Mouse (Mus musculus) adrenal gland, postnatal 14 days (tissue): ENCODE results near the gene Cenpe. TPM values are rescaled to one million over a fixed set of nuclear protein-coding genes. Genes with fewer than 3 reads are reported as not detected.
"Not testable (repeated sequence)": the region's sequence is repeated elsewhere in the genome, so short reads cannot be mapped to it uniquely, and the experiment has no call there.

Source experiments
- DNase-seq: peaks from one replicate; pipeline ENCODE4 v3.0.0; 2021; ENCODE audit warnings: mixed read lengths
- long read RNA-seq, 2 experiments: library from polyadenylated mRNA; stranded (forward); transcript quantifications; one replicate each; pipeline ENCODE4 v2.0.0; 2021
- total RNA-seq: library from RNA; stranded (reverse); gene quantifications from 2 replicates; pipeline ENCODE4 v1.2.3, GENCODE M21; 2021

The Cenpe gene
- 6.3 and 8.7 TPM in 2 replicates for total RNA-seq
- long read RNA-seq, experiment 1 = 0 reads
- long read RNA-seq, experiment 2 = 0 reads

- DNase-seq = peak; percentile 96
Observed at GRCm38 (mm10) chr3:135211805-135212657, at the start of gene Cenpe. Gene Cenpe (plus strand): TSS chr3:135212537.

- DNase-seq = no peak
Observed at GRCm38 (mm10) chr3:135171898-135172446, 40.4 kb upstream of the Cenpe start.

- no peak for DNase-seq
Observed at GRCm38 (mm10) chr3:135191861-135192260, 20.5 kb upstream of the Cenpe start.

- not testable (repeated sequence) for DNase-seq
Observed at GRCm38 (mm10) chr3:135198051-135198450, 14.3 kb upstream of the Cenpe start.

GRCm38 (mm10) chr3:135200409-135201303, 11.7 kb upstream of the Cenpe start:
- no peak for DNase-seq

- peak; percentile 65 for DNase-seq
Observed at GRCm38 (mm10) chr3:135206621-135207020, 5.7 kb upstream of the Cenpe start.

DNA sequence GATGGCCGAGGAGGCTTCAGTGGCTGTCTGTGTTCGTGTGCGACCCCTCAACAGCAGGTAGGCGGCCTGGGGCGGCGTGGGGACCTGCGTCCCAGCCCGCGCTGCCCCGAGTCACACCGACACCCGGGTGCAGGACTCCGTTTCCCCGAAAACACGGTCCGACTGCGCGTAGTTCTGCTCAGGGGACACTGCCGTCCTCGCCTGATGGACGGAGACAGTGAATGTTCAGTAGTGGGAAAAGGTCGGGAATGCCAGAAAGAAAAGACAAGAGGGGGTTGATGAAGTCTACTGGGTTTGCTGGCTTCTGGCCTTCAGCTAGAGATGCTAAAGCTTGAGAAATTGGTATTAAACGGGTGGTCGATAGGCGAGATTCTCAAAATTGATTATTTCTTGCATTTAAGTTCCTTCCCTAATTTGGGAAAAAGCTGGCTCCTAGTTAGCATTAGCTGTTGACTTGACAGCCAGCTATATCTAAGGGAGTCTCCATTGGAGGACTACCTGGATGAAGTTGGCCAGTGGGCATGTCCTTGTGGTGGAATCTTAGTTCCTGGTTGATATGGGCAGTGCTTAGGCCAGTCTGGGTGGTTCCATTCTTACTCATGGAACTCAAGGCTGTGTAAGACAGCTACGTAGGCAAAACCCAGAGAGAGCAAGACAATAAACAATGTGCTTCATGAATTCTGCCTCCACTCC, 467 bp downstream of the Cenpe start:
- DNase-seq = no peak

GRCm38 (mm10) chr3:135232058-135232457, 19.7 kb downstream of the Cenpe start:
- DNase-seq = no peak

GRCm38 (mm10) chr3:135232462-135232861, 20.1 kb downstream of the Cenpe start:
- no peak for DNase-seq

GRCm38 (mm10) chr3:135245733-135246132, 33.4 kb downstream of the Cenpe start:
- peak; percentile 18 for DNase-seq

DNA sequence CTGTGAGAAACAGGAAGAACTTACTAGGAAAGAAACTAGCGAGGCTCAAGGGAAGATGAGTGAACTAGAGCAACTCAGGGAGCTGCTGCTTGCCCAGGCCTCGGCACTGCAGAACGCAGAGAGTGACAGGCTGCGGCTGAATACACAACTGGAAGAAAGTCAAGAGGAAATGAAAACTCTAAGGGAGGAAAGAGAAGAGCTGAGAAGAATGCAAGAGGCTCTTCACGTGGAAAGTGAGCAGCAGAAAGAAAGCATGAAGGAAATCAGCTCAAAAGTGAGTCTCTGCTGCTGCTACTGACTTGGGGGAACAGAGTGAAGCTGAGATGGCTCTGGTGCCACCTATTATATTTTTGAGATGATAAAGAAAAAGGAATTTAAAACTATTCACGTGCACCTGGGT, 34.5 kb downstream of the Cenpe start:
- DNase-seq = no peak

- DNase-seq = no peak
Observed at GRCm38 (mm10) chr3:135249104-135249503, 36.8 kb downstream of the Cenpe start.

- DNase-seq = no peak
Observed at GRCm38 (mm10) chr3:135251825-135252224, 39.5 kb downstream of the Cenpe start.

DNA sequence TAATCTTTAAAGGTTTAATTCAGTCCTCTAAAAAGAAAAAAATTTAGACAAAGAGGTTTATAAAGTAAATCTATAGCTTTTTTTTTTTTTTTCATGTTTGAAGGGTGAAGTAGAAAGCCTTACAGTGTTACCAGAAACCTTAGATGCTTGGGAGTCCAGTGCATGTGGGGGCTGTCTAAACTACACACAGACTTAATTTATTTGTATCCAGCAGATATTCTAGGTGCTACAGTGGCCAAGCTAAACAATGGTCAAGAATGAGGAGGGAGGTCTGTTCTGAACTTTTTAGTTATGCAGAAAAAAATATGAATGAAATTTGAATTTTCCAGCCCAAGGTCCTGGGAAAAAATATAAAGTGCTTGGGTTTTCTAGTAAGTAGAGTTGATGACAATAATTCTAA, 42.4 kb downstream of the Cenpe start:
- no peak for DNase-seq

DNA sequence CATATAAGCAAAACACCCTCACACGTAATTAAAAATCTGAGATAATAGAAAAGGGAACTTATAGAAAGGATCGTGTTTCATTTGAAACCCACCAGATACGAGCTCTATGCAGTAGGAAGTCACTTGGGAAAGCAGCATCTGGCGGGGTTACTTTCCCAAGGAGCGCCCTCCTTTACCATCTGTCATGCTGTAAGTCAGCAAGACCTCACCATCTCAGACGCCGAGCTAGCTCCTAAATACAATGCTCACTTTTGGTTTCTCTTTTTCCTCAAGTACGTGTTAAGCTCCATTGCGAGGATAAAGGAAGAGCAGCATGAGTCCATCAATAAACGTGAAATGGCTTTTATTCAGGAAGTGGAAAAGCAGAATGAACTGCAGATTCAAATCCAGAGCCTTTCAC, 46.6 kb downstream of the Cenpe start:
- DNase-seq = no peak

GRCm38 (mm10) chr3:135260233-135260632, 47.9 kb downstream of the Cenpe start:
- DNase-seq = no peak

GRCm38 (mm10) chr3:135268616-135269015, 56.3 kb downstream of the Cenpe start:
- DNase-seq = no peak

DNA sequence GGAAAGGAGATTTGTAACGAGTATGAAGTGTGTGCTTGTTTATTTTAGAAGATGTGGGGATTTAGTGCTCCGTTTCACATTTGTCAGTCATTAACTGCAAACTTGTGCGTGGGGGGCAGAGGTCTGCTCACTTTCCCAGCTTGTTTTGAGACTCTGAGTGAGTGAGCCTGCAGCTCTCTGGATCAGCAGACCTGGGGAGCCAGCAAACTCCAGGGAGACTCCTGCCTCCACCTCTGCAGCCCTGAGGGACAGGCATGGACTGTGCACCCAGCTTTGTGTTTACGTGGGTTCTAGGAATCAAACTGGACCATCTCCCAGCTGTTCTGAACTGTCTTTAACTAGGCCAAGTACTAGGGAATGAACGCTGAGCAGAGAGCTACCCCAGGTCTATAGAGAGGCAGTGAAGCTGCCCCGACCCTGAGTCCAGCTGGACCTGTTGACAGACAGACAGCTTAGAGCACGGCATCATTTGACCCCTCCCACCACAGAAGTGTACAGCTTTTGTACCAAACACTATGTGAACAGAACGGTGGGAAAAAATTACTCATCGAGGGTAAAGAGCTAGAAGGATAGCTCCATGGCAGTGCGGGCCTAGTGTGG, 57.2 kb downstream of the Cenpe start:
- DNase-seq = no peak

- DNase-seq = no peak
Observed at GRCm38 (mm10) chr3:135272627-135273026, 60.3 kb downstream of the Cenpe start.

DNA sequence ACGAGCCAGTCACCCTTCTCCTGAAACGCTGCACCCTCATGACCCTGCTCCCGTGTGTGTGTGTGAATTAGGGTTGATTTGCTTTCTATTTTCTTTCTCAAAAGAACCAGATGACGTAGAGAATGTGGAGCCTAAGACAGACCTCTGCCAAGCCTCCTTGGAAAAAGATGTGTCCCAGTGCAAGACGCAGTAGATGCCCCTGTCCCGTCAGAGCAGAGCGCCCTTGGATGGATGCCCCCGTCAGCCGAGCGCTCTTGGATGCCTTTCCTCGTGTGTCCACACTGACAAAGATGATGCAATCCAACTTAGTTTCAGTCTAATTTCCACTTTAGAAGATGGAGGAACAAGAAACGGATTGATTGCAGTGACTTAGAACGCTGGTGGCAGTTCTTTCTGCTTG, 60.7 kb downstream of the Cenpe start:
- DNase-seq = no peak

GRCm38 (mm10) chr3:135280160-135280559, 67.8 kb downstream of the Cenpe start:
- no peak for DNase-seq
